Mouse (Mus musculus) heart, postnatal 25 days (tissue): ENCODE results near the gene Camkmt. TPM values are rescaled to one million over a fixed set of nuclear protein-coding genes. Genes with fewer than 3 reads are reported as not detected.

Experiments
- DNase-seq: peaks from one replicate; pipeline ENCODE4 v3.0.0; 2022; ENCODE audit warnings: low spot score
- intact Hi-C: fragments of 180-260 bp; cut with DNase I; formaldehyde crosslinking; loops from one replicate; pipeline ENCODE4 v1.15.1; 2025
- total RNA-seq, 2 experiments: library from RNA; stranded (reverse); gene quantifications; 2 replicates each; pipeline ENCODE4 v1.2.3; 2021

Gene Camkmt
- total RNA-seq, 2 experiments from 2014 or later, result 2.2 to 2.5 TPM

GRCm38 (mm10) chr17:85395502-85395901, 305.1 kb downstream of the Camkmt start:
- DNase-seq, result no peak
- intact Hi-C loops, result no loop called here

DNA sequence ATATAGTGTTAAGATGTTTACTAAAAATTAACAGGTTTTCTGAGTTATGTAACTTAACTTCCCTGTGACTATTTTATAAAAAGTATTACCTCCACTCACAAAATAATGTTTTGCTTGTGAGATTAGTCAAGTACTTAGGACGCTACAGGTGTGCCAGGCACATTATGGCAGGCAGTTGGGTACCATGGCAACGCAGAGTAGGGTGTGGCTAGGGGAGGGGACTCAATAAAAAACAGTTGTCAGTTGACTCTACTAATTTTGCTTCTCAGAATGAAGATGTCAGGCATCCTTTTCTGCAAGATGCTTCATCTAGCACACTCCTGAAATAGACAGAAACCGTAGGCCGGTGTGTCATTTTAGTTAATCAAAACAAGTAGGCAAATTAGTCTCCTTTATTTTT, 310.4 kb downstream of the Camkmt start:
- intact Hi-C loops, result no loop called here
- DNase-seq, result no peak

DNA sequence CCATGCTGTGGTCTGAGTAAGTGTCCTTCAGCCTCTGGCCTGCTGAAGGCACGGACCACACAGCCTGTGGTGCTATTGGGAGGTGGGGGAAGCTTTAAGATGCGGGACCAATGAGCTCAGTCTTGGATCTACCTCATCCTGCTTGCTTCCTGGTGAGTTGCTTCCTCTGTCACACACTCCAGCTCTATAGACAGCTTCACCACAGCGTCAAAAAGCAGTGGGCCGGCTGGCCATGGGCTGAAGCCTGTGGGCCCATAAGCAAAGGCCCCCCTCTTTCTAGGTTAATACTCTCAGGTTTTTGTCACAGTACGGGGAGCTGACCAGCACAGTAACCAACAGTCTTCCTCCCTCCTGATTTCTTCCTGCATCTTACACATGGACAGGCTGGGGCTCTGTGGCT, 314.8 kb downstream of the Camkmt start:
- intact Hi-C loops, result no loop called here
- no peak for DNase-seq

DNA sequence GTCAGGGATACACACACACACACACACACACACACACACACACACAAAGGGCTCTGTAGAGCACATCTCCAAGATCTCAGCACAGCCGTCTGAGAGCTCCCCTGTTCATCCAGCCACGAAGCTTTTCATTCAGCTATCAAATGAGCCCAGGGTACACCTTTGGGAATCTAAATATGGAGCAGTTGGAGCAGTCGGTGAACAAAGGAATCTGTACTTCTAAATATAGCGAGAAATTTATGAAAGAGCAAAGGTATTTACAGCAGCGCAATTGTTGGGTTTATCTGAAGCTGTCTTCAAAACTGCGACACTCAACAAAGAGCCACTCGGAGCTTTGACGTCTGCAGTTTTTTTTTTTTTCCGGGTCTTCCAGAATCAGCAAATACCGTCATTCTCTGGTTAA, 315.8 kb downstream of the Camkmt start:
- intact Hi-C loops, result no loop called here
- no peak for DNase-seq

- no peak for DNase-seq
- intact Hi-C loops, result no loop called here
Observed at GRCm38 (mm10) chr17:85428831-85429230, 338.5 kb downstream of the Camkmt start.

DNA sequence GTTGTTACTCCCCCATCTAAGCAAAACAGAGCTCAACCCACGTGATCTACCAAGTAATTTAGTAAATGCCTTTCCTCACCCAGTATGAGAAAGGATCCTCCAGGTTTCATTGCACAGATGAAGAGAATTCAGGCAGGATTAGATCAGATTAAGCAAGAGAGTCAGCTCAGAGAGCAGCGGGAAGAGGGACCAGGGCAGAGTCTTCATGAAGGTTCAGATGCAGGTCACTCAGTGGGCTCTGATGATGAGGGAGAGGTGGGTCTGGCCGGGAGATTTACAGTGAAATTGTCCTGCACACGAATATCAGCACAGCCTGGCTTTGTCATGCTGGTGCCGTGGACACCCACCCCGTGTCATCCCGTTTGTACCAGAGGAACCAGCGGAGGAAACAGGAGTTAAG, 342.6 kb downstream of the Camkmt start:
- no peak for DNase-seq
- intact Hi-C loops, result no loop called here

DNA sequence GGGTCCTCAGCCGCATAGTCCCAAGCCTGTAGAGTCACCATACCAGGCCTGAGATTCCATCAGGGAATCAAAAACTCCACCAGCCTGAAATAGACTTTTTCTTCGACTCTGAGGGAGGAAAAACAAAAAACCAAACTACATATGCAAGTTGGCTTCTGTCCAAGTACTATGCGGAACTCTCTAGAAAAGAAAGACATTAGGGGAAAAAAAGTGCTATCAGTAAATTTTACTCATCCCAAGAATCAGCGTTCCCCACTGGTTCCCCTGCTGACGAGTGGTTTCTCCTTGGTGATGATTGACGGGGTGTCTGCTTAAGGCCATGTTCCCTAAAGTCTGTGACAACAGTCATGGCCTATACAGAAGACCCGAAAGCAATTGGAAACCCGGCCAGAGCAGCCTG, 352.7 kb downstream of the Camkmt start:
- no peak for DNase-seq
- intact Hi-C loops, result no loop called here

DNA sequence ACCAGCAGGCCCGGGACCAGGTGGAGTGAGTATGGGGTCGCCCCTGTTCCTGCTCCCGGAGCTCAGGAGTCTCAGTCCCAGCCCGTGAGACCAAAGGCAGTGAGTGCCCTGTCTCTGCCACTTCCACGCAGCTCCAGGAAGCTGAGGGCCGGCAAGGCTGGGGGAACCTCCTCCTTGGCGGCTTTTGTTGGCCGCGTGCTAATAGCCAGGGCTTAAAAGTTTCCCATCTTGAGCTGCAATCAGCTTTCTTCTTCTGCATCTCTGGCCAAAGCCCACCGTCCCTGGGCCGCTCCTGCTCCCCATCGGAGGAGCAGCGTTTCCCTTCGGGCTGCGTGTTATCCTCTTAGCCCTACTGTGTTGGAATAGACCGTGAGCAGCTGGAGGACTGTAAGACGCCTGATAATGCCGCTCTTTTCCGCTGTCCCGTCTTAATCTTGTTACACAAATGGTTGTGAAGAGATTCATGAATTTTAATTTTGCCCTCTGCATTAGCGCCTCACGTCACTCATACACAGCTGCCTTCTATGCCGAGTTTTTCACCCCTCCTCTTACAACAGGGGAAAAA, 364.1 kb downstream of the Camkmt start:
- no peak for DNase-seq
- intact Hi-C loops, result no loop called here

DNA sequence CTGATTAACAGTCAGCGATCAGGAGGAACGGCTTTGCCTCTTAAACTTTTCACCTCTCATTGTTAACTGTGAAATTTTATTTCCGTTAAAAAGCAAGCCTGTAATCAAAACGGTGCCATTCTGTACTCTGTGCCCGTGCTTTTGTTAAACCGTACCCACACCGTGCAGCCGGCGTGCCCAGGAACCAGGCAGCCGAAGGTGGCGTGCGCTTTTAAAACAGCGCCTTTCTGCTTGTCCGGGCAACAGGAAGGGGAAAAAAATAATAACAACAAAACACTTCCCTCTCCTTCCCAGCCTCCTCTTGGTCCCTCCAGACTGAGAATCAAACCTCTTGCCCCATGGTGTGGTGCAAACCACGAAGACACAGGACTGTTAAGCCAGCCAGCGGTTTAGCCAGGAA, 364.7 kb downstream of the Camkmt start:
- DNase-seq, result no peak
- intact Hi-C loops, result no loop called here

- intact Hi-C loops, result no loop called here
- DNase-seq, result no peak
Observed at GRCm38 (mm10) chr17:85458075-85458474, 367.7 kb downstream of the Camkmt start.

GRCm38 (mm10) chr17:85458589-85458988, 368.2 kb downstream of the Camkmt start:
- intact Hi-C loops, result no loop called here
- DNase-seq, result no peak

GRCm38 (mm10) chr17:85461577-85461976, 371.2 kb downstream of the Camkmt start:
- intact Hi-C loops, result no loop called here
- no peak for DNase-seq

DNA sequence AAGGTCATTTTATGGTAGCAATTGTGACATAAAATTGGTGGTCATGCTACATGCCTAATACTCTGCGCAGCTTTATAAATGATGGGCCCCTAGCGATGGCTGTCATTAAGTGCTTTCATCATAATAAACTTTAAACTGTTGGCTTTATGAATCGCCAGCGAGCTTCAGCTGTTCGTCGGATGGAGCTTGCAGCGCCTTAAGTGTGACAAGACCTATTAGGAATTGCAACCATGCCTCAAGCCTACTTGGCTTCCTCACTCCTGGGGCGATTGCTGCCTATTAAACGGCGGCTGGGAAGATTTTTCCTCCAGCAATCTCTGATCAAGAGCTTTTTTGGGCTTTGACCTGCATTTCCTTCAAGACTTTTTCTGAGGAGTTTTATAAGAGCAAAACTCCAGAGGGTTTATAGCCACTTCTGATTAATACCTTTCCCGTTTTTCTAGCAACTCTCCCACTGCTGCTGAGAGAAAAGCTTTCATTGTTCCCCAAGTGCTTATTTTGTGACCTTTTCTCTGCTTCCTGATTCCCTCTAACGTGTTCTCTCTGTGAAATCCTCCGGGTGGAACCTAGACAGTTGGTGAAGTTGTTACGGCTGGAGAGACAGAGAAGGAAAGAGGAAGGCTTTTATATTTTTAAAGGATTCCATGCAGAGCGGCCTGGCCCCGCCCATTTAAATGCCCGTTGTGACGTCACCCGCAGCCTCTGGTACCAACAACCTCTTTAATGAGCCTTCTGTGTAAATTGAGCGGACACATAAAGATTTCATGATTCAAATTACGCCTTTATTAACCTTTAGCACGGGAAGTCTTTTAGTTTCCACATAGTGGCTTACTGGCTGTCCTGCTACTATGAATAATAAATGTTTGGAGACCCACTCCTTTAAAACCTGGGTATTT, 373.4 kb downstream of the Camkmt start:
- no peak for DNase-seq
- intact Hi-C loops, result no loop called here

- intact Hi-C loops, result no loop called here
- no peak for DNase-seq
Observed at GRCm38 (mm10) chr17:85464466-85465411, 374.4 kb downstream of the Camkmt start.

- intact Hi-C loops, result no loop called here
- no peak for DNase-seq
Observed at GRCm38 (mm10) chr17:85469776-85470175, 379.4 kb downstream of the Camkmt start.

DNA sequence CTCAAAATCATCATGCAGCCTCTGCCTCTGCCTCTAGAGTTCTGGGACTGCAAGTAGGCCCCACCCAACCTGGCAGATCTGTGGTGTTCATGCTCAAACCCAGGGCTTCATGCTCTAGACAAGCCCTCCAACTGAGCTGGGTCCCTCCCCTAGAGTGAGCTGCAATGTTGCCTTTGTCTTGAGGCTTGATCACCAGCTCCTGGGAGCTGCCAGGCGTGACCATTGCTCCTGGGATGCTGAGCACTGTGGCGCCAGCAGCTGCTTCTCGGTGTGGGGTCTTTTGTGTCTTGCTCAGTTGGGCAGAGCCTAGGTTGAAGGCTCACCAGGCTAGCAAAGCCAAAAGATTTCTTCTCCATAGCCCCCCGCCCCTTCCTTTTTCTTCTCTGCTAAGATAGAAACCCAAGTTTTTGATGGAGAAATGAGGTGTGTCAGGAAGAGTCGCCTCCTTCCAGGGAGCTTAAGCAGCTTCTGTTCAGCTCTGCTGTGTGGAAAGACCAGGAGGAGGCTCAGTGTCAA, 382.4 kb downstream of the Camkmt start:
- no peak for DNase-seq
- intact Hi-C loops, result no loop called here

DNA sequence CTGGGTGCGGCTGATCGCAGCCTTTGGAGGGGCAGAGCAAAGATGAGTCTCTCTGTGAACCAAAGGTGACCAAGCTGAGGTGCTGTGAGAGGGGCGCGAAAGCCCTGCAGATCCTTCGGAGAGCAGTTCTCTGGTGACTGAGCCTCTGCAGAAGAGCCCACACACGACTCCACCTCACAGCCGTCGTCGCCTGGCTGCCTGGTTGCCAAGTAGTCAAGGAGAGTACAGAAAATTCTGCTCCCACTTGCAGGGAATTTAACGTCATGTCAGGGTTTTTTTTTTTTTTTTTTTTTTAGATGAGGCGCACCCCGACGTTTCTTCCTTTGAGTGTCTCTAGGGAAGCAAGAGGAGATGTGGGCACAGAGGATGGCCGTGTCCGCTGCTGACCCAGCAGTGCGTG, 382.9 kb downstream of the Camkmt start:
- intact Hi-C loops, result no loop called here

GRCm38 (mm10) chr17:85473881-85474280, 383.5 kb downstream of the Camkmt start:
- intact Hi-C loops, result no loop called here
- DNase-seq, result no peak

More for the DNA sequence above, 382.9 kb downstream of the Camkmt start:
- DNase-seq, result no peak

- intact Hi-C loops, result loop anchor here (10.0 kb wide), 1 partner anchor 204 kb away; the partner anchor contains the start of gene Six2
- DNase-seq, result no peak
Observed at GRCm38 (mm10) chr17:85481241-85481640, 390.9 kb downstream of the Camkmt start.

DNA sequence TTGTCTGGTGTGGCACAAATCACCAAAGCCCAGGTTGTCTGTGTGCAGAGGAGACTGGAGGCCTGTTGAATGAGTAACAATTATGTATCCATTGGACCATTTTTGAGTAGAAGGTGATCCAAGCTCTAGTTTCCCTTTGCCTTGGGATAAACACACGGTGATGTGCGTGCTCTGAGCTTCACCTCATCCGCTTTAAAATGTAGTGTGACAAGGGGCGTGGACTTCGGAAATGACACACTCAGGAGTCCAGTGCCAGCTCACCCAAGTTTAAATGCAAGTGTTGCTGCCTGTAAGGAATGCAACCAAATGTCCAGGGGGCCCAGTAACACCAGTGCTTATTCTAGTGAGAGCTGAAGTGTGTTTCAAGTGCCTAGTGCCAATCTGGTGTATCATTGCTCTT, 392.7 kb downstream of the Camkmt start:
- intact Hi-C loops, result loop anchor here (10.0 kb wide), 1 partner anchor 202 kb away; the partner anchor contains the start of gene Six2
- no peak for DNase-seq
